Mouse (Mus musculus): ENCODE data around the gene Vmn1r85. TPM values are rescaled to one million over a fixed set of nuclear protein-coding genes. Genes with fewer than 3 reads are reported as not detected.

The Vmn1r85 gene
- not detected for total RNA-seq (2023)

DNA sequence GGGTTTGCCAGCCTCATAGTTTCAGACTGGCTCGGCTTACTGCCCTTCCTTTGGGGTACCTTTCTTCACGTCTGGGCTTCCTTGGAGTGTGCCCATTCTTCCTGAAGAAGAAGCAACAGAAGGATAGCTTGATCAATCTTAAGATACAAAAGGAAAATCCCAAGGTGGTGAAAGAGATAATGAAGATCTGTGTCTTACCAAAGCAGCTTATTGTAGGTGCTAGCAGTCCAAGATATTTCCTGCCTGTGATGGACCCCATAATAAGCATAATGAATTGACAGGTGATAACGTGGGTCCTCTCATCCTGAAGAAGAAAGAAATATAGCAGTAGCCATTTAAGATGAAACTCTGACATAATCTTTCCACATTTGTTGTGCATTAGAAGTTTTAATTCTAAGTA, at the start of gene Vmn1r85:
TSS of gene Vmn1r85 (minus strand) at position 101 of the 400 bp plus-strand sequence.

GRCm38 (mm10) chr7:13140057-13140456, 45.1 kb upstream of the Vmn1r85 start, which contains the start of gene Vmn1r87:
TSS of gene Vmn1r87 (minus strand) at chr7:13140157.

DNA sequence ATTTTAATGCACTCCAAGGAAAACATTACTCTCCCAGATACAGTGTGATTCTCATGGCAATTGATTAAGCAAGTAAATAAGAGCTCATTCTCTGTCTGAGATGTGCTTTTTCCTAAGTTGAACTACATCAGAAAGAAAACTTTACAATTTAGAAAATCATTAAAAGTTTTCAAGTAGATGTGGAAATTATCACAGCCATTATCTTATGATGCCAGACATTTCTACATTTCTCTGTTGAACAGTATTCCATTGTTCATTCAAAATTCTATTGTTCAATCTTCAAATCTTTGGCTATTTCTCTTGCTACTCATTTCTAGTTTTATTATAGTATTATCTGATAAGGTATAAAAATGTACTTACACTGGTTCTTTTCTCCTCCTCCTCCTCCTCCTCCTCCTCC, 24.8 kb upstream of the Vmn1r85 start, which contains the start of gene Vmn1r86:
TSS of gene Vmn1r86 (minus strand) at position 101 of the 400 bp plus-strand sequence.

GRCm38 (mm10) chr7:13054287-13055010, 40.5 kb downstream of the Vmn1r85 start, which contains the start of gene Mzf1:
TSS of gene Mzf1 (minus strand) at chr7:13054764.

GRCm38 (mm10) chr7:13037901-13038555, 56.9 kb downstream of the Vmn1r85 start, which contains the start of gene Ube2m:
TSS of gene Ube2m (minus strand) at chr7:13038275.

GRCm38 (mm10) chr7:13034148-13034977, 60.6 kb downstream of the Vmn1r85 start, which contains the start of gene Chmp2a:
TSS of gene Chmp2a (minus strand) at chr7:13034807.

Other genes with a start within 250 kb of the Vmn1r85 start
- 1 to 10 TPM; 2.7 to 3.0 TPM for gene Zfp128, start 214.0 kb downstream of the Vmn1r85 start, total RNA-seq (2023)
- gene Zscan22, start 197.4 kb downstream of the Vmn1r85 start, total RNA-seq (2023) = 1 to 10 TPM; 5.9 to 6.2 TPM
- 1,000 to 10,000 TPM; 1,308 to 1,362 TPM for gene Rps5, start 172.9 kb downstream of the Vmn1r85 start, total RNA-seq (2023)
- gene Rnf225, start 167.8 kb downstream of the Vmn1r85 start, total RNA-seq (2023) = under 1 TPM; 0.24 to 0.58 TPM
- 1 to 10 TPM; 3.2 to 3.3 TPM for gene Zfp324, start 129.3 kb downstream of the Vmn1r85 start, total RNA-seq (2023)
- gene Zfp446, start 117.3 kb downstream of the Vmn1r85 start, total RNA-seq (2023) = 1 to 10 TPM; 3.1 to 4.0 TPM
- gene Slc27a5, start 97.0 kb downstream of the Vmn1r85 start, total RNA-seq (2023) = under 1 TPM in 1 of 2 experiments, not detected in 1; 0.30 TPM
- gene Trim28, start 96.1 kb downstream of the Vmn1r85 start, total RNA-seq (2023) = 100 to 1,000 TPM; 185 to 201 TPM
- 10 to 100 TPM; 18.4 to 19.6 TPM for gene Zbtb45, start 85.1 kb downstream of the Vmn1r85 start, total RNA-seq (2023)
- gene Chmp2a, start 60.4 kb downstream of the Vmn1r85 start, total RNA-seq (2023) = 100 to 1,000 TPM; 165 to 175 TPM
- 10 to 100 TPM; 80.0 to 80.2 TPM for gene Ube2m, start 56.9 kb downstream of the Vmn1r85 start, total RNA-seq (2023)
- under 1 TPM; 0.76 to 0.97 TPM for gene Mzf1, start 40.4 kb downstream of the Vmn1r85 start, total RNA-seq (2023)
- gene Vmn1r86, start 24.7 kb upstream of the Vmn1r85 start, total RNA-seq (2023) = not detected
- gene Vmn1r87, start 45.0 kb upstream of the Vmn1r85 start, total RNA-seq (2023) = not detected
- gene Vmn1r88, start 64.4 kb upstream of the Vmn1r85 start, total RNA-seq (2023) = under 1 TPM in 1 of 2 experiments, not detected in 1; 0.09 TPM
- not detected for gene Vmn1r89, start 117.8 kb upstream of the Vmn1r85 start, total RNA-seq (2023)
- 10 to 100 TPM; 12.4 to 14.4 TPM for gene Lig1, start 182.1 kb upstream of the Vmn1r85 start, total RNA-seq (2023)
- gene Zswim9, start 183.5 kb upstream of the Vmn1r85 start, total RNA-seq (2023) = 1 to 10 TPM; 1.9 to 2.6 TPM
- under 1 TPM in 1 of 2 experiments, not detected in 1; 0.55 TPM for gene Pla2g4c, start 229.5 kb upstream of the Vmn1r85 start, total RNA-seq (2023)

All from monocyte, adult 59 days (primary cell).